Mouse (Mus musculus) ES-E14 (cell line): ENCODE measurements around the gene Tead1. TPM values are rescaled to one million over a fixed set of nuclear protein-coding genes. Genes with fewer than 3 reads are reported as not detected.

Experiments used
- DNase-seq: peaks from one replicate; pipeline ENCODE4 v3.0.0-alpha.2; 2013; ENCODE audit warnings: low read depth, low spot score
- H3K27ac ChIP-seq: 2 replicates; pipeline ENCODE4 v1.5.1; 2012; ENCODE audit warnings: low read depth, mild to moderate bottlenecking, low read length, moderate library complexity, mixed read lengths; ENCODE audit not compliant: poor library complexity, insufficient read depth, severe bottlenecking
- H3K36me3 ChIP-seq: 2 replicates; pipeline ENCODE4 v1.6.1; 2012; ENCODE audit warnings: mild to moderate bottlenecking, low read length, moderate library complexity, mixed read lengths; ENCODE audit not compliant: control insufficient read depth, poor library complexity, insufficient read depth, severe bottlenecking
- H3K4me1 ChIP-seq, 2 experiments: fragments of 150-350 bp in 1 of 2; sonication (generic) in 1 of 2; 2 replicates each; pipeline ENCODE4 v1.6.1; 2012; ENCODE audit warnings: low read length in 2 of 2, mild to moderate bottlenecking in 1 of 2, mixed read lengths in 1 of 2; ENCODE audit not compliant: control insufficient read depth in 2 of 2, insufficient read depth in 2 of 2, poor library complexity in 1 of 2
- H3K4me3 ChIP-seq, 2 experiments: fragments of 150-350 bp in 1 of 2; sonication (generic) in 1 of 2; 2 replicates each; pipeline ENCODE4 v1.5.1; 2012; ENCODE audit warnings: low read length in 2 of 2, low read depth in 1 of 2, mild to moderate bottlenecking in 1 of 2, mixed read lengths in 1 of 2; ENCODE audit not compliant: insufficient read depth in 1 of 2, poor library complexity in 1 of 2, severe bottlenecking in 1 of 2
- H3K9ac ChIP-seq: 2 replicates; pipeline ENCODE4 v1.6.1; 2012; ENCODE audit warnings: low read depth, mild to moderate bottlenecking, low read length, mixed read lengths; ENCODE audit not compliant: poor library complexity, insufficient read depth, severe bottlenecking
- H3K9me3 ChIP-seq: fragments of 150-350 bp; sonication (generic); 2 replicates; pipeline ENCODE4 v1.6.1; 2012; ENCODE audit warnings: low read depth, mild to moderate bottlenecking, low read length; ENCODE audit not compliant: control insufficient read depth, insufficient read depth
- CHD2 ChIP-seq: IDR thresholded peaks from 2 replicates; pipeline ENCODE4 v1.6.1; 2014; ENCODE audit warnings: mild to moderate bottlenecking, low read depth, low read length, inconsistent platforms
- HCFC1 ChIP-seq: IDR thresholded peaks from 2 replicates; pipeline ENCODE4 v1.6.1; 2012; ENCODE audit warnings: low read length, inconsistent platforms, borderline replicate concordance; ENCODE audit not compliant: insufficient read depth
- MAFK ChIP-seq: IDR thresholded peaks from 2 replicates; pipeline ENCODE4 v1.6.1; 2014; ENCODE audit warnings: mild to moderate bottlenecking, low read depth, low read length, inconsistent platforms; ENCODE audit not compliant: insufficient read depth
- ZC3H11A ChIP-seq: IDR thresholded peaks from 2 replicates; pipeline ENCODE4 v1.6.1; 2012; ENCODE audit warnings: low read depth, mild to moderate bottlenecking, inconsistent platforms, low read length, borderline replicate concordance
- ZNF384 ChIP-seq: IDR thresholded peaks from 2 replicates; pipeline ENCODE4 v1.6.1; 2012; ENCODE audit warnings: low read depth, low read length, inconsistent platforms
- in situ Hi-C, 2 experiments: fragments of 600-800 bp; cut with MboI; formaldehyde crosslinking; loops; one replicate each; pipeline ENCODE4 v1.15.1; 2025; ENCODE audit warnings: low sequenced_read_pairs in 2 of 2, inconsistent platforms in 1 of 2; ENCODE audit not compliant: unreplicated experiment in 2 of 2
- total RNA-seq: library from RNA; depleted of rRNA; stranded (reverse); fragments of 300-350 nt; gene quantifications from 2 replicates; pipeline ENCODE4 v1.2.3, GENCODE M21; 2012

The Tead1 gene
- total RNA-seq, 1 experiment: 90.5 TPM

- H3K4me1 ChIP-seq: peaks cover 8 to 31% of the 10 kb centered on the region in 2 experiments; a peak in 3 of 4 replicates
- H3K9me3 ChIP-seq: no peaks in the 10 kb centered on the region
- H3K27ac ChIP-seq: no peak overlapping the region
- DNase-seq: no peak
- no peak overlapping the region for H3K9ac ChIP-seq
- TF ChIP-seq ZNF384: no peak
- no peak for TF ChIP-seq MAFK
- TF ChIP-seq HCFC1: no peak
- TF ChIP-seq ZC3H11A: no peak
- H3K4me3 ChIP-seq: no peak overlapping the region
- in situ Hi-C loops: no loop called here
- peaks cover 22% of the 10 kb centered on the region for H3K36me3 ChIP-seq
These were observed 174.7 kb downstream of the Tead1 start for GRCm38 (mm10) chr7:112853857-112854256.

DNA sequence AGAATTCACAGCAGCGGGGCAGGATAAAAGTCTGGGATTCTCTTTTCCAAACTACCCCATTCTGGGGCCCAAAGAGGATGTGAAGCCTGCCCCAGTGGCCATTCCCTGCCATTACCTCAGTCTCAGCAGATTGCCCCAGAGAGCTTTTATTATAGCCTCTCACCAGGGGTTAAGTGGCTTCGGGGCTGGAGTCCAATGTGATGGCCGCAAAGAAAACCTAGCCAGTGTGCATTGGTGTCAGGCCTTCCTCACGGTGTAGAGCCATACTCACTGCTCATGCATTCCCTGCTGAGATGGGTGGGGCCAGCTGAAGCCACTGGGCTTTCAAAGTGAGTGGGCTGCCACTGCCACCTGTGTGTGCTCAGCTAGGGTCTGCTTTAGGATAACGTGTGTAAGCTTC is 175.4 kb downstream of the Tead1 start:
- peaks cover 8 to 31% of the 10 kb centered on the region in 2 experiments; a peak in 3 of 4 replicates for H3K4me1 ChIP-seq
- no peak overlapping the region for H3K4me3 ChIP-seq
- TF ChIP-seq ZNF384 (no peak), CHD2 (no peak), ZC3H11A (no peak), HCFC1 (no peak), MAFK (no peak)
- peak; percentile 65 for DNase-seq
- H3K9ac ChIP-seq: no peak overlapping the region
- H3K36me3 ChIP-seq: peaks cover 22% of the 10 kb centered on the region; the same call in 1 of the 2 replicates
- H3K27ac ChIP-seq: 0 out of 2 replicates have a peak overlapping the region, but pooled peaks have one; percentile 19
- H3K9me3 ChIP-seq: no peaks in the 10 kb centered on the region
- in situ Hi-C loops: no loop called here

- no peak for TF ChIP-seq CHD2
- TF ChIP-seq ZNF384: no peak
- no peaks in the 10 kb centered on the region for H3K9me3 ChIP-seq
- no peak overlapping the region for H3K4me3 ChIP-seq
- H3K4me1 ChIP-seq: peaks cover 8 to 30% of the 10 kb centered on the region in 2 experiments; a peak in 3 of 4 replicates
- 0 out of 2 replicates have a peak overlapping the region, but pooled peaks have one; percentile 5 for H3K27ac ChIP-seq
- H3K36me3 ChIP-seq: peaks cover 21% of the 10 kb centered on the region; the same call in 1 of the 2 replicates
- no peak for DNase-seq
- in situ Hi-C loops: no loop called here
- no peak overlapping the region for H3K9ac ChIP-seq
These were observed 176.3 kb downstream of the Tead1 start for GRCm38 (mm10) chr7:112855419-112855818.

DNA sequence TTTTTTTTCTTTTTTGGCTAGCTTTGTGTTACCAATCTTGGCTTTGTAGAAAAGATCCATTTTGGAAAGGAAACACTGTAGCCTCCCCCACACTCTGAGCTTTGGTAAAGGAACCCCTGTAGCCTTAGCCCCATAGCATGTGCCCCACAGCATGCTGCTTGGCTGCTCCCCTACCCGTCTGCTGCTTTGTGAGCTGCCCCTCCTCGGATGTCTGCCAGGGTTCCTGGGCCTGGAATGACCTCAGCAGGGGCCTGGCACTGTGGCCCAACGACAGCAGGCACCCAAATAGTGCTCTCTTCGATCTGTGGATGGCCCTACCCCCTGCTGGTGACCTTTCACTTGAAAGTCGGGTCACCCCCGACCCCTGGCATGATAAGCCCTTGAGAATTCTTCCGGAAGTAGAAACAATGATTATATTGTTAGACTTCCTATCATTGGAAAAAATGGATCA is 177.0 kb downstream of the Tead1 start:
- Histone ChIP-seq H3K9me3 (no peaks in the 10 kb centered on the region), H3K36me3 (peaks cover 23% of the 10 kb centered on the region), H3K4me1 (peaks cover 8 to 23% of the 10 kb centered on the region in 2 experiments; a peak in 3 of 4 replicates), H3K4me3 (no peak overlapping the region), H3K9ac (no peak overlapping the region), H3K27ac (no peak overlapping the region)
- no peak for DNase-seq
- TF ChIP-seq CHD2 (no peak), HCFC1 (no peak), ZNF384 (no peak), ZC3H11A (no peak), MAFK (no peak)
- in situ Hi-C loops: no loop called here

DNA sequence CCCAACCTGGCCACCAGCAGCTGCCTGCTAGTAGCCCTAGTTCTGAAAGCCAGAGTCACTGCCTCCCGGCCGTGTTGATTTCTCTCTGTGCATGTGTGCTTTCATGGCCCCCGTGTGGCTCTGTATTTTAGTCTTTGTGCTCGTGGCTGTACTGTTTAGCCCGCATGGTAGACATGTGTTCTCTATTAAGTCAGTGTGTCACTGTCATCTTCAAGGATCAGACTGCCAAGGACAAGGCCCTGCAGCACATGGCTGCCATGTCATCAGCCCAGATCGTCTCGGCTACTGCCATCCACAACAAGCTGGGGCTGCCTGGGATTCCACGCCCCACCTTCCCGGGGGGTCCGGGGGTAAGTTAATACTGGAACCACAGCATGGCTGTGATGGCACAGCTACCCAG is 177.5 kb downstream of the Tead1 start:
- Histone ChIP-seq H3K4me3 (no peak overlapping the region), H3K9ac (no peak overlapping the region), H3K9me3 (no peaks in the 10 kb centered on the region), H3K4me1 (peaks cover 8 to 20% of the 10 kb centered on the region in 2 experiments; a peak in 3 of 4 replicates), H3K27ac (no peak overlapping the region), H3K36me3 (peaks cover 27% of the 10 kb centered on the region)
- in situ Hi-C loops: no loop called here
- DNase-seq: no peak
- TF ChIP-seq ZC3H11A (no peak), ZNF384 (no peak), CHD2 (no peak), MAFK (no peak), HCFC1 (no peak)
